Mouse (Mus musculus) T-helper 2 cell (primary cell): Measurements from ENCODE around the gene Mtx1.
"Not testable (repeated sequence)": the region's sequence is repeated elsewhere in the genome, so short reads cannot be mapped to it uniquely, and the experiment has no call there.

ENCODE experiments used
- in situ Hi-C: fragments of 300-600 bp; cut with MboI, MseI; formaldehyde crosslinking; loops from one replicate; pipeline ENCODE4 v1.15.1; 2025; ENCODE audit warnings: high pct_unique_total_duplicates

The Mtx1 gene

DNA sequence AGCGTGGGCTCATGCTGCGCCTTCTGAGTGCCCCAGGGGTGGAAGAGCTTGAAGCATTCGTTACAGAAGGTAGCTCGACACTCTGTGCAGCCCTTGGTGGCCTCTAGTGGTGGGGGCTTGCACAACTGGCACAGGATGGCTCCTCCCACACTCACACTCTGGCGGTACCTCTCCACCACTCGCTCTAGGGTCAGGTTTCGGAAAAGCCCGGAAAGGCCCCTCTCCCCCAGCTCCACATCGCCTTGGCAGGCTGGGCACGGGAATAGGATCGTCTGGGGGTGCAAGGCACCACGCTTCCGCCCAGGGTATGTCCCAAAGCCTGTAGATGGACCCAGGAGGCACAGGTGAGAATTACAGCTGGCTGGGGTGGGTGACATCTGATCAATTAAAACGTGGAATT is 16.7 kb upstream of the Mtx1 start:
- in situ Hi-C loops, result loop anchor here (10.0 kb wide), 1 partner anchor 1319 kb away; no protein-coding TSS in a partner anchor

DNA sequence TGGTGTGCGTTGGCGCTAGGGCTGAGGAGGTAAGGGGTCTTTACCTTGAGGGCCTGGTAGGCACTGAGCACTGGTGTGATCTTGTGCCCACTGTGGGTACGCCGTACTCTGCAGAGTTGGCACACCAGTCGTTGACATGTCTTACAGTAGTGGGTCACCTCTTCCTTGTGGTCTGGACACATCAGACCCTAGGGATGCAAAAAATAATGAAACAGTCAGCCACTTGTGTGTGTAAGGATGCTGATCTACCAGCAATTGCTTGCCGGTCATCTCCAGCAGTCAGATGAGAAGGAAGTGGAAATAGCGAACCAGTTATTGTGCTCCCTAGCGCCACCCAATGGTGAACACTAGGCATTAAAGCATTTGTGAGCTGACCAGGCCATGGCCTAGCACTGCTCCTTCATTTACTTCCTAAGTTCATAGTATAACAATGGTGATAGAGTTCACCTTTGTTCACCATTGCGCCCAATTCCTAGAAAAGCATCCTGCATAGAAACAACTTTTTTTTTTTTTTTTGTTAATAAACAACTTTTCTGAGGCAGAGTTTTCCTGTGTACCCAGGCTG is 15.5 kb upstream of the Mtx1 start:
- in situ Hi-C loops, result loop anchor here (10.0 kb wide), 1 partner anchor 1318 kb away; no protein-coding TSS in a partner anchor

DNA sequence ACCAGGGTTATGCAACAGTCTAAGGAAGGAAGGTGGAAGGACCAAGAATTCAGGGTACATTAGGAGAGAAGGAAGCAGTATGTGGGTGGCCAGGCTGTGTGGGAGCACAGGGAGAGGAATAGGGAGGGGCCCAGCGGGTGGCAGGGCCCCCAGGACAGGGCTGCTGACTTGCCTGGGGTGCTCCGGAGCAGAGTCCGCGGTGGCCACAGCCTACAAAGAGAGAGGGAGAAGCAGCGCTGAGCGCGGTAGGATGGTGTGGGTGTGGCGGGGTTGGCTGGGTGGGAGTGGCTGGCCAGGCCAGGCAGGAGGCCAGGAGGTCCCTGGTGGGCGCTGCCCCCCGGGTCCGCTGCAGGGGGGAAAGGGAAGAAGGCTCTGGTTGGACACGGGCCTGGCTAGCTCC is 11.6 kb upstream of the Mtx1 start:
- in situ Hi-C loops, result no loop called here

DNA sequence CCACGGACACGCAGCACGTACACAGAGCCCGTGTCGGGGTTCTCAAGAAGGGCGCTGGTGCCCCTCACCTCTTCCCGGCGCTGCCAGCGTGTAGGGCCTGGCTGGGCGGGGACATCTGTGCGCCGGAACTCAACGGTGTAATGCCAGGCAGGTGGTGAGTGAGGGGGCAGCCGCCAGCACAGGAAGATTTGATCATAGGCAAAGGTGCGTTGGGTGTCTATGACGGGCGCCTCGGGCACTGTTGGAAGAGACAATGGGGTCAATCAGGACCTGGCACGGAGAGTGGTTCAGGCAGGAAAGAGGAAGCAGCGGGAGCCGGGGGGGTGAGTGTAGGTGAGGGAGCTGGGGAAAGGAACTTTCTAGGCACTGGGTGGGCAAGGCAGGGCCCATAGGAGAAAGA is 10.8 kb upstream of the Mtx1 start:
- in situ Hi-C loops, result no loop called here

DNA sequence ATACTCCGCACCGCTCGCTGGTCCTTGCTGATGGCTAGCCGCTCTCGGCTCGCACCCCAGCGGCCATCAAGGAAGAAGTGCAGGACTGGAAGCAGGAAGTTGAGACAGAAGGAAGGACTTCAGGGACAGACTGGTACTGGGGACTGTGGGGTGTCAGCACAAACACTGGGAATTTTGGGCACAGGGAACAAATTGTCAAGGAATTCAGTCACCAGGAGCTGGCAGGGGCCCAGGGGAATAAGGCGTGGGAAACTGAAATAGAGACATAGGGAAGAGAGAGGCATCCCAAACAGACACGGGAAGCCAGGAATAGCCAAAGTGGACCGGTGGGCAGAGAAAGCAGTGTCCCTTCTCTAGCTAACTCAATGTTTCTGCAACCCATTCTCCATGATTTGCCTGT is 9.6 kb upstream of the Mtx1 start:
- in situ Hi-C loops, result no loop called here

DNA sequence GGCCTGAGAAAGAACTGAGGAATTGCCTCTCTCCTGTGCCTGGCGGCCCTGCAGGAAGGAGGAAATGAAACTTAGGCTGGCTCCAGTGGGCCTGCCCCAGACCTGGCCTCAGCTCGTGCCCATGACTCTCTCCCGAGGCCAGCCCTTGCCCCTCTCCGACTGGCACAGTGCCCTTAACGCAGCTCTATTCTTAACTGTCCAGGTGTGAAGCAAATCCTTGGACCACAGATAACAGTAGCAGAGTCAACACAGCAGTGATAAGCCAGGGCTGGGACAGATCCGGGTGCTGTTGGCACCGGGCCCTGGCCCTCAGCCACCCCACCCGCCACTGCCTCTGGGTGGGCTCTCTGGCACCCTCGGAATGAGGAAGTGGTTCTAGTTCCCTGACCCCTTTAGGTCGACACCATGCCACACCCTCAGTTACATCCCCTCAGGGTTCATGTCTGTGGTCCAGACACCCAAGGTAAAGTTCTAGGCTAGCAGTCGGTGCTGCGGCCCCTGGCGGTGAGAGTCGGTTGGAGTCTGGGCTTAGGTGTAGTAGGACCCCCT is 6.7 kb upstream of the Mtx1 start:
- in situ Hi-C loops, result no loop called here

DNA sequence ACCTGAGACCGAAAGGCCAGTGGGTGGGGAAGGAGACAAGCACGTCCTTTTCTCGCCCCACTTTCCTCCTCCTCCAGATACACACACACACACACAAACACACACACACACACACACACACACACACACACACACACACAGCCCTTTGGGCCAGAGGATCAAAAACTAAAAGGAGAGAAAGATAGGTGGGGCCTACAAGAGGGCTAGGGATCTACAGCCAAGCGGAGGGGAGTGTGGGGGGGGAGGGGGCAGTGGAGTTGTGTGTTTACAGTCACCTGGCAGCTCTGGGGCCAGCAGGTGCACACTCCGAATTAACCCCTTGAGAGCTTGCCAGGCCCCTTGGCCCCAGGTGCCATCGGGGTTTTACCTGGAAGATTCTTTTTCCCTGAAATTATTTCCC is 5.7 kb upstream of the Mtx1 start:
- in situ Hi-C loops, result no loop called here

DNA sequence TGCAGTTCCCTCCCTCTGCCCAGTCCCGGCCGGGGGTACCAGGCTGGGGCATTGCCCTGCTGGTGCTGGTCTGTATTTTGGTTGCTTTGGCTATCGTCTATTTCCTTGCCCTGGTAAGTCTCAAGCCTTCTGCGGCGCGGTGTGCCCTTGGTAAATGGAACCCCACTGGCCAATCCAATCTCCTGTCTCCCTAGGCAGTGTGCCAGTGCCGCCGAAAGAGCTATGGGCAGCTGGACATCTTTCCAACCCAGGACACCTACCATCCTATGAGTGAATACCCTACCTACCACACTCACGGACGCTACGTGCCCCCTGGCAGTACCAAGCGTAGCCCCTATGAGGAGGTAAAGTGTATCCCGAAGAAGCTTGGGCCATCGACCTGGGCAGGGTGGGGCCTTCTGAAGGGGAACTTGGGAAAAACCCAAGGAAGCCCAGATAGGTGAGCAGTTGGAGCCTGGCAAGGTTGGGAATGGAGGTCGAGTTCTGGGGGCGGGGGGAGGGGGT is 4.9 kb upstream of the Mtx1 start:
- in situ Hi-C loops, result no loop called here

DNA sequence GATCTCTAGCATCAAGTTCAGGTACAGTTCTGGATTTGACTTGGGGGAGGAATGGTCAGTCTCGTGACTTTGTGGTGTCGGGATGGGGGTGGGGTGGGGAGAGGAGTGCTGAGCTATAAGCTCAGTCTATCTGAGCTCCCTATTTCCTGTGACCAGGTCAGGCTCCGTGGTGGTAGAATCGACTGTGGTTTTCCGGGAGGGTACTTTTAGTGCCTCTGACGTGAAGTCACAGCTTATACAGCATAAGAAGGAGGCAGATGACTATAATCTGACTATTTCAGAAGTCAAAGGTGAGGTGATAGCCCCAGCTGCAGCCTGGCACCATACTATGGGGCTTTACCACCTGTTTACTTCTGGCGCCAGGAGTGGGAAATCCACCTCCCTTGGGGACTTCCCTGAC is 4.5 kb upstream of the Mtx1 start:
- in situ Hi-C loops, result no loop called here

DNA sequence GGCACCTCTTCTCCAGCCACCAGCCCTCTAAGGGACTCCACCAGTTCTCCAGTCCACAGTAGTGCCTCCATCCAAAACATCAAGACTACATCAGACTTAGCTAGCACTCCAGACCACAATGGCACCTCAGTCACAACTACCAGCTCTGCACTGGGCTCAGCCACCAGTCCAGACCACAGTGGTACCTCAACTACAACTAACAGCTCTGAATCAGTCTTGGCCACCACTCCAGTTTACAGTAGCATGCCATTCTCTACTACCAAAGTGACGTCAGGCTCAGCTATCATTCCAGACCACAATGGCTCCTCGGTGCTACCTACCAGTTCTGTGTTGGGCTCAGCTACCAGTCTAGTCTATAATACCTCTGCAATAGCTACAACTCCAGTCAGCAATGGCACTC is 3.7 kb upstream of the Mtx1 start:
- in situ Hi-C loops, result no loop called here

DNA sequence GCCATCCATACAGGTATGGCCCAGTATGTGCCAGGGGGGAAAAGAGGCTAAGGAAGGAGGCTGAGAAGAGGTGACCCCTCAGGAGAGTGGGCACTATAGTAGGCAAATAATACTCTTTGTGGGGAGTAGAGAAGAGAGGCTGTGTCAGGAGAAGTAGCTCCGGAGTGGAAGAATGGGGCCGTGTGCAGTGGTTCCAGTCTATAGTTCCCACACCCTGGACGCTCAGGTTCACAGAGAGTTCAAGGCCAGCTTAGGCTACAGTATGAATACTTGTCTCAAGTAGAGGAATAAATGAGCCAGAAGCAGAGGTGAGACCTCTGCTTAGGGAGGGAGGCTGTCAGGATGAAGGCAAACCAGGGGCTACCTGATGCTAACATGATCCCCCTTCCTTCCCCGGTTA is 2.4 kb upstream of the Mtx1 start:
- in situ Hi-C loops, result no loop called here

DNA sequence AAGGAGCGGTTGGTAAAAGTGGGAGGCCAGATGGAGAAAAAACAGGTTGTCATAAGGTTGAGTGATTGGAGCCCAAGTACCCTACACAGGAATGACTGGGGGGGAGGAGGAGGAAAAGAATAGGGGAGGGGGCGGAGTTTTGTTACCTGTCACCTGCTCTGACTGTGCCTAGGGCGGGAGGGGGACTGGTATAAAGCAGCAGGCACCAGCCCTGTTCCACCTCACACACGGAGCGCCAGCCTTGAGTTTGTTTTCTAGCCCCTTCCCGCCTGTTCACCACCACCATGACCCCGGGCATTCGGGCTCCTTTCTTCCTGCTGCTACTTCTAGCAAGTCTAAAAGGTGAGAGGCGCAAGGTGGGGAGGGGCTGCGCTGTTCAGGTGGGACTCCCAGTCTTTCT is 1.9 kb upstream of the Mtx1 start, which contains the start of gene Muc1:
Muc1 (plus strand) TSS at position 222 of the 400 bp plus-strand sequence.
- in situ Hi-C loops, result no loop called here

DNA sequence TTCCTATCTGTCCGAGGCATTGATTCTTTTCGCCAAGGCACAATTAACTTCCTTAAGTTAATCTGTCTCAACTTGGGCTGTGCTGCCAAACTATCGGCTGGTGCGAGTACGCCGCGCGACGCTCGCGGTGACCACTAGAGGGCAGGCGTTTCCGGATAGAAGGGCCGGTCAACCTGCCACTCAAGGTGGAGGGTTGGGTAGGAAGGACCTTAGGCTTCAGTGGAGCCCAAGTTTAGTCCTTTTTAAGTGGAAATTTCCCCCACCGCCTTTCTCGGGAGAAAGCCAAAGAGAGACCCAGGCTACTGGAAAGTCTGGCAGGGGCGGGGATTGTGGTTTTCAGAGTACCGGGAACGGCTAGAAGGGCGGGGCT is 1.3 kb upstream of the Mtx1 start:
- in situ Hi-C loops, result no loop called here

DNA sequence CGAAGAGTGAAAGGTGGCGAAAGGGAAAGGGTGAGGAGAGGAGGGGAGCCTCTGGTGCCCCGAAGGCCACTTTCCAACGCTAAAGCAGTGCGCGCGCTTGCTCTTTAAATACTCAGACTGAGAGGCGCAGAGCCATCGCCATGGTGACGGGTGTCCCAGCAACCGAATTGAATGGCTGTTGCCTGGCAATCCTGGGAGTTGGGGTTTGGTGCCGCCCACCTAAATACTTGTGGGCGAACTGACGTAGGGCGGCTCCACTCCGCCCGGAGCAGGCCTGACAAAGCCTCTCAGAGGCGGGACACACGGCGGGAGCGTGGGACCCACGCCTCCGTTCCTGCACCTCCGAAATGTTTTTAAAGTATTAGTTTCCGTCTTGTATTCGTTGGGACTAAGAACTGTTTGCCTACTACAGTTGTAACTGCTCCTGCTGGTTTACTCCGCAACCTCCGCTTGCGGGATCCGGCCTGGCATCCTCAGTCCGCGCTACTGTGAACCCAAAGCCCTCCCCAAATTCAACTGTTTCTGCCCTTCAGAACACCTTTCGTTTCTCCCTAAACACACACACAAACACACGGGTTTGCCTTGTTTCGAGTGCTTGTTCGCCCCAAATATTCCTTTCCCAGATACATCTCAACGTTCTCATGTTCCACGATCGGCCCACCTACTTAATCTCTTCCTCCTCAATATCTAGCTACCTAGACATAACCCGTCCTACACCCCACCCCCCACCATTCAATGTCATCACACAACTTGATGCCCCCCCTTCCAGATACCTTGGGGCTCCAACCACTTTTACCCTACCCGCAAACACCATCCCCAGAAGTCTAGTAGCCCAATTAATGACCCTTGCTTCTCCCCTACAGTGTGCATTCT is 655 bp upstream of the Mtx1 start:
- in situ Hi-C loops, result no loop called here

DNA sequence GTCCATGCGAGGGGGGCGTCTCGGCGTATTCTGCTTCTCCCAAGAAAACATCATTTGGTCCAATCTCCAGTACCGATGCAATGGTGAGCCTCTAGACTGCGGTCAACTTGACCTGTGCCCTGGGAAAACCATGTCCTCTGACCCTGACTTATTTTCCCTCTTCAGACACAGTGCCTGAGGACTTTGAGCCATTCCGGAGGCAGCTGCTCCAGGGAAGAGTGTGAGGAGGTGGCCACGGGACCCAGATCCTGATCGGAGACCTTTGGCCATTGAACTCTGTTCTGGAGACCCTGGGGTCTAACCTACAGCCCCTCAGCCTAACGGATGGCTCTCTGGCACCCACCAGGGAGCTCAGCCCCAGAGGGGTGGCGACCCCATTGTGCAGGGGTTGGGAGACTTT is 527 bp downstream of the Mtx1 start:
- in situ Hi-C loops, result no loop called here

DNA sequence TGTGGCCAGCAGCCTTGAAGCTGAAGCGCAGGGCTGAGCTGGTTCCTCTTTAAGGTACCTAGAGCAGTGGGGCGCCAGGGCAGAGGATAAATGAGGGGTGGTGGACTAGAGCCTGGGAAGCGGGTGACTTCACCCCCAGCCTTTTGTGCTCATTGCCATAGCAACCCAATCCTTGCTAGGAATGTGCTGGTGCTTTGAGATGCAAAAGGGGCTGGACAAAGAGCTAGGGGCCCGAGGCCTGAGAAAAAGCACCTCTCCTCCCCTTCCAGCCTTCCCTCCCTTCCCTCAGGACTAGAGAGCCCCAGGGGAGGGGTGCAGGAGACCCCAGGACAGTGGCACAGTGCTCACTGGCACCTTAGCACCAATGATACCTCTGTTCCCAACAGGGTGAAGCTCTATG is 970 bp downstream of the Mtx1 start:
- in situ Hi-C loops, result no loop called here

DNA sequence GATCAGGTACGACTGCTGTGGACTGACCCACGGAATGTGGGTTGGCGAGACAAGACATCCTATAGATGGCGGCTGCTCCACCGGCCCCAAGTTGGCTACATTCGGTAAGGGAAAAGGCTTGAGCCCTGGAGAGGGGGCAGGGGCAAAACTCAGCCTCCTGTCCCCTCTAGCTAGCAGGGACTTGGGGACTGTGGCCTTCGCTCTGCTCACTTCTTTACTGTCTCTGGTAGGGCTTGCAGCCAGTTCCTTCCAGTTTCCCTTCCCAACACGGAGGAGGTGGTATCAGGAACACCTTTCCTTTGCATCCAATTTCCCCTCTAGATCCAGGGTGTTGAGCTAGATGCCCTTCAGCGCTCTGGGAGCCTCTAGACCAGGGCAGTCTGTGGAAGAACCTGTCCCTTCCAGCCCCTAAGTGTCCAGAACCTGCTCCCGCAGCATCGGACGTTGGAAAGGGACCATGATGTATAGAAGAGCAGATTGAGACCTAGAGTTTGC is 1.5 kb downstream of the Mtx1 start:
- in situ Hi-C loops, result no loop called here

DNA sequence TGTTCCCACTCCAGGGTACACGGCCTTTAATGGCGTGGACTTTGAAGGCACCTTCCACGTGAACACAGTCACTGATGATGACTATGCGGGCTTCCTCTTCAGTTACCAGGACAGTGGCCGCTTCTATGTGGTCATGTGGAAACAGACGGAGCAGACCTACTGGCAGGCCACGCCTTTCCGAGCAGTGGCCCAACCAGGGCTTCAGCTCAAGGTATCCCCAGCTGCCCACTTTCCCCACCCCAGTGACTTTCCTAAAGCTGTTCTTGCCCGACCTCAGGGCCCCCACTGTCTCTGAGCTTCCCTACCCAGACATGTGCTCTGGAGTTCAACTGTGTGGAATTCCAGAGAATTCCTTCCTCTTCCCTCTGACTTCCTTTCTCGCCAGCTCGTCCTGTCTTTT is 2.1 kb downstream of the Mtx1 start:
- in situ Hi-C loops, result no loop called here

DNA sequence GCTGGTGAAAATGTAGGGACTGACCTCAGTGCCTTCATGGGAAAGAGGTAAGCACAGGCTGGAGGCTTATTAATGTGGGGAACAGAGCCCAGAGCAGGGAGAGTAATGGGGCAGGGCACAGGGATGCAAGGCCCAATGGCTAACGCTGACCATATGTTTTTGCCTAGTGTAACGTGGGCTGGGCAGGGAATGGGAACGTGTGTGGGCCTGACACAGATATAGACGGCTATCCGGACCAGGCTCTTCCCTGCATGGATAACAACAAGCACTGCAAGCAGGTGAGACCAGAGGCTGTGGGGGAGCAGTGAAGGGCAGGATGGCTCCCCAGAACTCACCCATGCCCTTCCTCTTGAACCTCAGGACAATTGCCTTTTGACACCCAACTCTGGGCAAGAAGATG is 5.7 kb downstream of the Mtx1 start:
- in situ Hi-C loops, result no loop called here

DNA sequence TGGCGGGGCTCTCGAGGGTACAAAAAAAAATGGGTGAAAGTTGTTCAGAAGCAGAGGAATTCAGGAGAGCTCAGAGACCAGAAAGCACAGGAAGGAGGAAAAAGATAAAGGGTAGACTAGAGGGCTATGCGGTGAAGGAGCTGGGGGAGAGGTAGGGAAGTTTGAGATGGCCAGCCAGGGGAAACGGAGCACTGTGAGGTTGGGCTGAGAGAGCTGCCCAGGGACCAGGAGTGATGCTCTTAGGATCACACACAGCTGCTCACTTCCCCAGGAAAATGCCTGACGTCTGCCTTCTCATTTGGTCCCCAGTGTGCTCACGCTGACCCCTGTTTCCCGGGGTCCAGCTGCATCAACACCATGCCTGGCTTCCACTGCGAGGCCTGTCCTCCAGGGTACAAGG is 7.3 kb downstream of the Mtx1 start:
- in situ Hi-C loops, result no loop called here

DNA sequence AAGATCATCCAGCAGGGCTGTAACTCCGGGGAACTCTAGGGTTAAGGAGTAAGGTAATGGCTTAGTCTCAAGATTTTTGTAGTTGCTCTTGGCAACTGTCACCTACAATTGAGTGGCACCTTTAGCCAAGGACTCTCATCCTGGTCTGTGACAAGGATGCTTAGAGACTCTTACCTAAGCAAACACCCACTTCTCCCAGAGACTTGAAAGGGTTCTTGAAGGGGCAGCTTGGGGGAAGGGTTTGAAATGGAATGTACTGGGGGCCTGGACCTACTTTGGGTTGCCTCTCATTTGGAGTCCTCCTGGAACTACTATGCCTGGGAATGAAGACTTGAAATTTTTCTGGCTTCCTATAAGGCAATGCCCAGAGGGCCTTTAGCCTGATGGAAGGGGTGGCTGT is 8.6 kb downstream of the Mtx1 start:
- in situ Hi-C loops, result no loop called here

DNA sequence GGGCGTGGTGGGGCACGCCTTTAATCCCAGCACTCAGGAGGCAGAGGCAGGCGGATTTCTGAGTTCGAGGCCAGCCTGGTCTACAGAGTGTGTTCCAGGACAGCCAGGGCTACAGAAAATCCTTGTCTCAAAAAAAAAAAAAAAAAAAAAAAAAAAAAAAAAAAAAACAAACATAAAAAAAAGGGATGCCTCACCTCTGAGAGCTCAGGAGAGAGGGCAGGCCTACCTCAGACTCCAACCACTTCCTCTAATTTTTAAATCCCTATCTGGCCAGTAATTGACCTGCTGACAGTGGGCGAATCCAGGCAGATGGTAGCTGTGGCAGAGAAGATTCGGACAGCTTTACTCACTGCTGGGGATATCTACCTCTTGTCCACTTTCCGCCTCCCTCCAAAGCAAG is 10.5 kb downstream of the Mtx1 start:
- in situ Hi-C loops, result not testable (repeated sequence)

DNA sequence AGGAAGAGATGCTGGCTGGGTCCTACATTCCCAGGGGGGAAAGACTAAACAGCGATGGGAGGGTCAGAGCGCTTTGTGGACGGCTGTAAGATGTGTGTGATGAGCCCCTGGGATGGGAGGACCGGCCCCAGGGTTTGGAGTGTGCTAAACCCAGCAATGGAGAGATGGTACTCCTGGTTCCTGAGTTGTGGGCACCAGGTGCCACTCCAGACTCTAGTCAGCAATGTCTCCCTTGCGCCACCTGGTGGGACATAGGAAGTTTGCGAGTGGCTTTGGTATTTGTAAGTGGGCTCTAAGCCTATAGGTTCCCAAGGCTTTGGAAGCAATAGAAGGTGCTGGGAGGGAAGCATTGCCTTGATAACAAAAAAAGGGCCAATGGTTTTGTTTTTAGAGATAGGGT is 11.0 kb downstream of the Mtx1 start:
- in situ Hi-C loops, result no loop called here
